Mouse (Mus musculus) gastrocnemius, adult 18-20 months (tissue): Measurements from ENCODE around the gene Tk1. TPM values are rescaled to one million over a fixed set of nuclear protein-coding genes. Genes with fewer than 3 reads are reported as not detected.
A peak's percentile ranks its signal among the peaks of the same experiment; 100 is the strongest.

ENCODE experiments used
- DNase-seq: peaks from one replicate; pipeline ENCODE4 v3.0.0; 2021; ENCODE audit warnings: low spot score
- total RNA-seq, 2 experiments: library from RNA; stranded (reverse); gene quantifications; 2 replicates each; pipeline ENCODE4 v1.2.3; 2021

The Tk1 gene
- total RNA-seq, 2 experiments from 2014 or later: 3.0 to 4.7 TPM

DNA sequence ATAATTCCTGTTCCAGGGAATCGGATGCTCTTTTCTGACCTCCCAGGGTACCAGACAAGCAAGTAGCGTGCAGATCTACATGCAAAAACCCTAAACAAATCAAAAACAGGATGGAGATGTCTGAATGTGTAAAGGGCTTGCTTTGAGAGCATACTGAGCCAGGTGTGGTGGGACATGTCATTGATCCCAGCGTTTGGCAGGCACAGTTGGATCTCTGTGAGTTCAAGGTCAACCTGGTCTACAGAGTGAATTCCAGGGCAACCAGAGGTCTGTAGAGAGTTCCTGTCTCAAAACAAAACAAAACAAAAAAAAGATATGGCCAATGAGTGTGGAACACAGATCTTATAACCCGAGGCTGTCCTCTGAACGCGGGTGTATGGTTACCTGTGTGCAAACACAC lies 2.5 kb downstream of the Tk1 start:
- DNase-seq: no peak

DNA sequence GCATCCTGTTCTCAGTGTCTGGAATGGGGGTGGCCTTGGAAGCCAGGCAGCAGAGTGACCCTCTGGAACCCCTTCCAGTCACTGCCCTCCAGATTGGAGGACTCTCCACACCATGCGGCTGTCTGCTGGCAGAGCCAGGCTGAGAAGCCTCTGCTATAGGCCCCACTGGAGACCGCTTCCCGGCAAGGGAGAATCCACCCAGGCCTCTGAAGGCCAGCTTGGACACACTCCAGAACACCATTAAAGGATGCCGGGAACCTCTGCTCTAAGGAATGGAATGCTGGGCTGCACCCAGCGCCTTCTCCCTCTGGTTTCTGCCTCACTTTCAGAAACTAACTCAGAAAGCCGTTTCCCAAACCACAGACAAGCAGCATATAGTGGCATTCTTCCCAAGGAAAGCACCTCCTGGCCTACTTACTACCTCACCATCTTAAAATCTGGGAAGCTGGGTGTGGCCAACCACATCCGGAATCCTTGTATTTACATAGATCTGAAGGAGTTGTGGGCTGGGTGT lies 3.1 kb downstream of the Tk1 start:
- no peak for DNase-seq

DNA sequence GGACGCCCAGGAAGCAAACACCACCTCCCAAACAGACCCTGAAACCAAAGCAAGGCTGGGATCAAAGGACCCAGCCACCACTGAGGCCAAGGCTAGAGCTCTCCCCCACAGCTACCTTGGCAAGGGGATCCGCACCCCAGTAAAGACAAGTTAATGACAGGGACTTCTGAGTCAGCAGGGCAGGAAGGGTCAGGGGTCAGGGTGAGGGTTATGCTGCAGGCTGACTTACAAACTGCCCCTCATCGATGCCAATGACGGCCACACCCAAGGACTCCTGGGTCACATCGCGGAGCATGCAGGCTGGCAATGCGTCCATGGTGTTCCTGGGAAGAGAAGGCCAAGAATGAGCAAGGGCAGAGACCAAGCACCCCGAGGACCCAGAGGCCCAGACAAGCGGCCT lies 4.0 kb downstream of the Tk1 start:
- DNase-seq: no peak

DNA sequence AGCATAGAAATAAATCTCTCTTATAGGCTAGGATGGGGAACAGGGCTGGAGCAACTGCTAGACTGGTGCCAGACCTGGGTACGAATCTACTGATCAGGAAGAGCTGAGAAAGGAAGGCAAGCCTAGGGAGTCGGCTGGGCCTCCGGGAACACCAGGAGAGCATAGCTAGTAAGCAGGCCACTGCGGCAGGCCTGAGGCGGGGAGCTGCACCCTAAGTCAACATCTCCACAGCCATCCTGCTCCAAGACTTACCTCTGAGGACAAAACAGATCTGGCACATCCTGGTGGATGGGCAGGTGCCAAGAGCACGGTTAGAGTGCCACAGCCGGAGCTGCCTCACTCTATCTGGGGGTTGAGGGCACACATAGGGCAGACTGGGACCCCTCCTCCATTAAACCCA lies 5.7 kb downstream of the Tk1 start:
- no peak for DNase-seq

DNA sequence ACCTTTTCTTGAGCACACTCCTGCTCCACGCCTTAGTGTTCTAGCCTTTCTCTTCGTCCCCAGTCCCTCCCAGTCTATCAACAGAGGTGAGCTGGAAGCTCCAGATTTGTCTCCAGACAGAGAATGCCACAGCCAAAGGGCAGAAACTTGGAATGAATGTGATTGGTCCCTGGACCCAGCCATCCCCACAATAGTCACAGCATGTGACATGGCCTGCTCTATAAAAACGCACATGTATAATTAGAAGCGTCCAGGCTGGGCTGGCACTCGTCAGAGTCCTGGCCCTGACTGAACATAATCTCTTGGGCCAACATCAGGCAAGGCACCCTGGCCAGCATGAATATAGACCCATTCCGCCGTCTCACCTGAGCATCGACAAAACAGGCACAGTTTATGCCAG lies 6.8 kb downstream of the Tk1 start:
- DNase-seq: peak; percentile 84

DNA sequence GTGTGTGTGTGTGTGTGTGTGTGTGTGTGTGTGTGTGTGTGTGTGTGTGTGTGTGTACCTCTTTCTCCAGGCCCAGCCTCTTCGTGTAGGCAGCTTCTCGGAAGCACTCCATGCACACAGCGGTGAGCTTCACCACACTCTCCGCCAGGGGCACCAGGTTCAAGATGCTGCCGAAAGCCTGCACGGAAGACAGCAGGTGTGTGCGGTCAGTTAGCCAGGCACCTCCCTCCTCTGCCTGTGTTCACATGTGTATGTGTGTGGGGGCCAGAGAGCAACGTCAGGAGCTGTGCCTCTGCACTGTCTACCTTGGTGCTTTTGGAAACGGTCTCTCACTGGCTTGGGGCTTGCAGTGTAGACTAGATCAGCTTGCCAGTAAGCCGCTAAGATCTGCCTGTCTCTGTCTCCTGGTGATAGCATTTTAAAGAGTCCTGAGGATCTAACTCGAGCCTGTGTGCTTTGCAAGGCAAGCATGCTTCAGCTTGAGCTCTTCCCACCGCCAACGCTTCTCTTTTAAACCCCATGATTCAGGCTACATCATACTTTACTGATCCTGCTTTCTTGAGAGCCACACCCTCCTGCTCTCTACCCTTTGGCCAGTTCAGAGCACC lies 9.4 kb downstream of the Tk1 start:
- no peak for DNase-seq

DNA sequence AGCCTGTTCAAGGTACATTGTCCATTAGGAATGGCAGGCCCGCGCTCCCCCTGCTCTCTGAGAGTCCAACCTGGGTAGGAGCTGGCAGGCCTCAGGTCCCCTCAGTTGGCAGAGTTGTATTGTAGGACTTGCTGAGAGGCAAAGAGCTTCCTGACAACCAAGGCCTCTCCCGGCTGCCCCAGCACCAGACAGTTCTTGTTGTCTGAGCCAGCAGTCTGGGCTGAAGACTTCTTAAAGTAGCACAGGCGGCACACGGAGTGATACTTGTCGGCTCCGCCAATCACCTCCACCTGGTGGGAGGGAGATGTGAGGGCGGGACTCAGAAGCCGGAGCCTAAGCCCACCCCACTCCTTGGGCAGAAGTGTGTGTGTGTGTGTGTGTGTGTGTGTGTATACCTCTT lies 10.0 kb downstream of the Tk1 start:
- DNase-seq: peak; percentile 51

DNA sequence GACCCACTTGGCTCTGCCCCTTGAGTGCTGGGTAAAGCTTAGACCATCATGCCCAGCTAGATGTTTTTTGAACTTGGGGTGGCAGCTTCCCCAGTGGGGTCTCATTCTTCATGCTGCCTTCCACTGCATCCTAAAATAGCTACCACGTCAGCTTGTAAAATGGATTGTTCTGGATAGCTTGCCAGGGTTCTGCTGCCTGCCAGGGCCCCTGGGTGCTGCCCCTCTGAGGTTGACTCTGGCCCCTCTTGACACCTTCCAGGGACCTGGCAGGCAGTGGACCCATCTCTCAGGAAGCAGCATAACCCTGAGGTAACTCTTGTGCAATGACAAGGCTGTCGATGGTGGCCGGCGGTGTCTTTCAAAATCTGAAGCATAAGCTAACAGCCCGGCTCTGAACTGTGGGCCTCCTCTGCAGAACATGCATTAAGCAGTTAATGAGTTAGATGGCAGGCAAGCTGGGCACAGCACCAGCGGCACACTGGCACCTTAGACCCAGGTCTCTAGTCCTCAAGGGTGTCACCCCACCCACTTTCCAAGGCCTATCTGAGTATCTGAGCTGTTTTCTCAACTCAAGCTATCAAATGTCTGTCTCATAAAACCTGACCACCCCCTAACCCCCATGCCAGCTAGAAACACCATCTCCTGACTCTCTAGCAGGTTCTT lies 11.1 kb downstream of the Tk1 start:
- no peak for DNase-seq

DNA sequence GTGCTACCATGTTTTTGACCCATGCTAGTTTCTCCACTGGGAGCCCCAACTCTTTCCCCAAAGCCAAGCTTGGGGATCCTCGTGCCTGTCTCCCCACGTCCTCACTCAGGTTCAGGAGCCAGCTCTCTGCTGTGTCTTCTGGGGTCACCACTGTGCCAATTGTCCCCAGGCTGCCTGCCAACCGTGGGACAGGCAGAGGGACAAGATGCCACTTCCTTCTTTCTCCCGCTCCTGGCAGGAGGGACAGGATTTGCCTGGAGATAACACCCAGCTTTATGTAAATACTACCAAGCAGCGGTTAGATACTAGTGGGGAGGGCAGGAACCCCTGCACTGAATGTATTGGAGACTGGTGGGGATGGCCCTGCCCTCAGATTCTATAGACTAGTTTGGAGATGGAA lies 12.0 kb downstream of the Tk1 start:
- DNase-seq: no peak

DNA sequence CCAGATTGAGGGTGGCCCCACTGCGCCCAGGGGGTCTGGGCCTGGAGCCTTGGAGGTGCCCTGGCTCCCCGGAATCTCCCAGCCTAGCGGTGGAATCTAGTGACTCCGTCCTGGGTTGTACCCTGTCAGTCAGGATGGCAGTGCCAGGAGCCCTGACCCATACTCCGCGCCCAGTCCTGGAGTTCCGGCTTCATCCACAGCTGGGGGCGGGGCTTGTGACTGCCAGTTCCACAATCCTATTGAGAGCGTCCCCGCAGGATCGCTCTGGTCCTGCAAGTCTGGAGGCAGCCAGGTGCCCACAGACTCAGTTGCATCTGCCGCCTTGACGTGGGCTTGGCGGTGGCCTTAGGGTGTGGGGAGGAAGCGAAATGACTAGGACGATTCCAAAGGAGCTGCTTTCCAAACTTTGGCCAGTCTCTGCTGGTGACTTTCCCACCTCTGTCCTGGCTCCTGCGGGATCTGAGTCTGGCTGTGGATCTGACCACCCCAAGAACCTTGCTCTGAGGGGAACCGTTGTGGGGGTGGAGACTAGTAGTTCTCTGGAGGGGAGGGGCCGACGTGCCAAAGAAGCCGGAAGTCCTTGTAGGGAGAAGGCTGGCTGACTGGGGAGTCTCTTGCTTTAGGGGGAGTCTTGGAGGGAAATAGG lies 15.4 kb downstream of the Tk1 start:
- peak; percentile 89 for DNase-seq

DNA sequence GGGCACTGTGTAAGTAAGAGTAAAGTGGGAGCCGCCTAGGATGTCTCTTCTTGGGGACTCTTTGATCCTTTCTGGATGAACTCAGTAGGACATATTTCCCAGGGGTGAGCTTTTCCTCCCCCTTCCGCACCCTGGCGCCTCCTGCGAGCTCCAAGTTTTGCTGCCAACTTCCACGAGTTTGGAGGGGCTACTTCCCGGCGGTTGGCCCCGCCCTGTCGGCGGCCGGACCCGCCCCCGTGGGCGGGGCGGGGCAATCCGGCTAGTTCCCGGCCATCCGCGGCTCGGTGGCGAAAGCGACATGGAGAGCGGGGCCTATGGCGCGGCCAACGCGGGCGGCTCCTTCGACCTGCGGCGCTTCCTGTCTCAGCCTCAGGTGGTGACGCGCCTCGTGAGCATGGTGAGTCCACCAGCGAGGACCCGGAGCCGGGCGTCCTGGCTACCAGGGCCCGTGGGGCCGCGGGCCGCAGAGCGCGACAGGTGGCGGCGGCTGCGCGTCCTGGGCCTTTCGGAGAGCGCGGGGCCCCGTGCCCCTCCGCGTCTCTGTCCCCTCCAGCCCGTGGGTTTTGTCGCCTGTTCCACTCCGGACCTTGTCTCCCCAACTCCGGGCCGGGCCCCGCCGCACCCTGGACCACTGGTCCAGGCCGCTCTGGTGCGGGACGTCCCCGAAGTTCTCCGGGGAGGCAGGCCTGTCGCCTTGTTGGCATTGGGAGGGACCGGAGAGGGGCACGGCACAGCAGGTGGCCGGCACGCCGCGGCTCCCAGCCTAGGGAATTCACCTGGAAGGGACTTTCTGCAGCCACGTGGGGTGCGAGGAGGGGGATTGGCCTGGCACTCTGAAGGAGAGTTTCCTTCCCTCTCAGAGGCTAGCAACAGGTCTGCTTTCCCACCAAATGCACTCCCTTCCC lies 16.2 kb downstream of the Tk1 start, which contains the start of the genes Gm20708 and Syngr2:
Gene Gm20708, plus strand, starts transcription at position 262 of the 905 bp plus-strand sequence.
Gene Syngr2, plus strand, starts transcription at position 262 of the 905 bp plus-strand sequence.
- DNase-seq: peak; percentile 72

DNA sequence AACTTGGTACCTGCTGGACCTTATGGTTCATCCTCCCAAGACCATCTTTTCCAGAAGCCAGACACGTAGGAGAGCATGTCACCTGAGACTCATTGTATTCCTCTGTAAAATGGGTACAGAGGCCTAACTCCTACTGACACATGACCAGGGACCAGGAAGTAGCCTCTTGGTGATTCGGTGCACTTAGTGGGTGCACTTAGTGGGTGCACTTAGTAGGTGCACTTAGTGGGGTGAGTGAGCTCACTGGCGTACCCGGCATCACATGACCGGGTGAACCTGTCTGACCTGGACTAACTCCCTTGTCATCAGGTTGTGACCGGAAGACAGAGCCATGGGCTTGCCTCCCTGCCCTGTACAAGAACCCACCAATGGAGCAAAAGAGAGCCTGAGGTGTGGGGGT lies 19.1 kb downstream of the Tk1 start:
- no peak for DNase-seq

DNA sequence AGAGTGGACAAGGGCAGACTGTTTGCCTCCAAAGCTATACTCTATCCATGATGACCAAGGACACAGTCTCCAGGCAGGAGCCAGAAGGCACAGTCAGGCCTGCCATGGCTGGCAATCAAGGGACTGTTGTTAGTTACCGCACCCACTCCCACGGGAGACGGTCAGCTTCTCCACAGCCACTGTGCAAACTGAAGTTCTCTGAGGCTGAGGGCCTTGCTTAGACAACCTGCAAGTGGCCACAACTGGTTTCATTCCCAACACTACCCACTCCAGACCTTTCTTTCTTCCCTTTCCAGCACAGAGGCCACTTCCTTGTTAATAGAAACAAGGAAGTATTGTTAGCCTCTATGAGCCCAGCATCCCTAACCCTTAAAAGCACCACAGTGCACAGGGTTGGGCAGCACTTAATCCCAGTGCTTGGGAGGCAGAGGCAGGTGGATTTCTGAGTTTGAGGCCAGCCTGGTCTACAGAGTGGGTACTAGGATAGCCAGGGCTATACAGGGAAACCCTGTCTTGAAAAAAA lies 22.7 kb downstream of the Tk1 start:
- no peak for DNase-seq

DNA sequence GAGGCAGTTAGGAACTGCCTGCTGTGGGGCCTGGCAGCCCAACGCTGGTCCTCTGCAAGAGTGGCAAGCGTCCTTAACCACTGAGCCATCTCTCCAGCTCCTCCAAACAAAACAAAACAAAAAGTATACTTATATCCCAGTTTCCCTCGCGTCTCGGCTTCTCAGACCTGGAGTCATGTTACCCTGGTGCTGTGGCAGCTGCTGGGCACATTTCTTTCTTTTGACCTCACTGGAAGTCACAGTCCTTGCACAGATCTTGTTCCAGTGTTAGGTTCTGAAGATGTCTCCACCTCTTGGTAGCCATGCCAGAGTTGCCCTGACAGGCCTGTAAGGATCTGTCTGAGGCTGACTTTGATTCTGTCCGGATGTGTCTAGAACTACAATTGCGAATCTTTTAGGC lies 24.2 kb downstream of the Tk1 start:
- peak; percentile 47 for DNase-seq

DNA sequence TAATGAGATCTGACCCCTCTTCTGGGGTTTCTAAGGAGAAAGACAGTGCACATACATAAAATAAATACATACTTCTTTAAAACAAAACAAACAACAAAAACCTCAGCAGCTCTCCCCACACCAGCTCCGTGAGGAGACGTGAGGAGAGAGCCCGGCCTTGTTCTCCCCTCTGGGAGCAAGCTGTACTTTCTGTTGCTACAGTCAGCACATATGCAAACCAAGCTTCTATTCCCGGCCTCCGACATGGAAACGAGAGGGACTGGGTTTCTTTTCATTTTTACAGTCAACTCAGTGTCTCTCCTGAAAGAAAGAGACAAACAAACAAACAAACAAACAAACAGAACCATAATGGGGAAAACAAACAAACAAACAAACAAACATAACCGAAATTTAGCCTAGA lies 25.9 kb downstream of the Tk1 start:
- no peak for DNase-seq

DNA sequence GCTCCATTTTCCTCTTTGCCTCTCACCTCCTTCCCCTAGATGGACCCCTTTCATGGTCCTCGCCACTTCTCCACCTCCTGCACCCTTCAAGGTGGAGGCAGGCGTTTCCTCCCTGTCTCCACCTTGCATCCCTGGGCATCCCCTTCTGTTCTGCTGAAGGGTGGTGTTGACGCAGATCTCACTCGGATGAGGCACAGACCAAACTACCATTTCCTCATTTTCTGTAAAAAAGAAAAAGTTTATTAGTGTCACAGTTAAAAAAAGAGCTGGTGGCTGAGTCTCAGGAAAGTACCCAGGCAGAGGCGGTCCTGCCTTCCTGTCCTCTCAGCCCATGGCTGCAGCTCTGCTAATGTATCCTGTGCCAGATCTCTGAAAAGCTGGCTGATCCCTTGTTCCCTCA lies 26.7 kb downstream of the Tk1 start:
- DNase-seq: no peak

DNA sequence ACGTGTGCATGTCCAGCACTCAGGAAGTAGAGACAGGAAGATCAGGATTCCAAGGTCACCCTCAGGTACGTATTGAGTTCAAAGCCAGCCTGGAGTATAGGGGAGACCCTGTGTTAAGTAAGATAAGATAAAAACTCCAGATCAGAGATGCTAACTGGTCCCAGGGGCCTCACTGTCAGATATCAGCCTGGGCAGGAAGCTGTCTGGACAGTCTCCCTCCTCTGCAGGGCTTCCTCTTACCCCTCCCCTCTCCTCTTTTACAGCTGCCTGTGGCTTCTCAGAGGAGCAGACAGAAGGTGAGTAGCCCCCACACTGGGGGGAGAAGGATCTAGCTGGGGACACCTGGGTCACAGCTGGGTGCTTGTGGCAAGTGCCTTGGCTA lies 27.7 kb downstream of the Tk1 start:
- DNase-seq: no peak

DNA sequence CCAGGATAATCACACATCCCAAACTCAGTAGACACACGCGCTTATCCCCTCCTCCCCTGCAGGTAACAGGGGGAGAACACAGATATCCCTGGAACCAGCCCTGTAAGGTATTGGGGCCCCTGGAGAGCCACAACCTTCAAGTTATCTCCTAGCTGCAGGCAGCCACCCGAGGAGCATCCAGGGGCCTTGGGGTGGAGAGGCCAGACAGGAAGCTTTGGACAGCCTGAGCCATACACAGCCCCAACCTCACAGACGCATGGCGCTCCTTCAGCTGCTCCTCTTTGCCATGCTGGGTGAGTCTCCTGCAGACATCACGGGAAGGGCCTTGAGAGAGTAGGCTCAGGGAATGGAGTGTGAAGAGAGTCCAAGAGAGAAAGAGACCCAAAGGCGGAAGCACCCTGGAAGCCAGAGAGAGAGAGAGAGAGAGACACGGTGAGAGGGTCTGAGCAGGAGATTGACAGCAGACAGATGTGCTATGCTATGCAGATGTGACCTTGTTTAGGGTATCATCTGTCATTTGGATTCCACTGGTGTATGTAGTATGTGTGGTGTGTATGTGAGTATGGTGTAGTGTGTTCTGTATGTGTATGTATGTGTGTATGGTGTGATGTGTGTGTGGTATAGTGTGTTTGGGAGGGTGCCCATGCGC lies 28.3 kb downstream of the Tk1 start, which contains the start of gene 6030468B19Rik:
Gene 6030468B19Rik, plus strand, starts transcription at position 150 of the 649 bp plus-strand sequence.
- no peak for DNase-seq

DNA sequence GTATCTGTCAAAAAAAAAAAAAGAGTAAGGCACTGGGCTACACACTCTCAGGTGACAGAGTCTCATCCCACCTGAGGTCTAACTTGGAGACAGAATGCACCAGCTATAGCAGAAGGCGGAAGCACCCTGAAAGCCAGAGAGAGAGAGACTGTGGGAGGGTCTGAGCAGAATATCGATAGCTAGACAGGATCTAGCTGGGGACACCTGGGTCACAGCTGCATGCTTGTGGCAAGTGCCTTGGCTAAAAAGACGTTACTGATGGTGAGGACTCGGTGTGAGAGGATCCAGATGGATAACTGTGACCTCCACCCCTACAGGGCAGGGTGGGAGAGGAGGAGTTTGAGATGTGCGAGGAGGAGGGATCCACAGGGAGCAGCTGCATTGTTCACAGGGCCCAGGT lies 28.9 kb downstream of the Tk1 start:
- DNase-seq: no peak

DNA sequence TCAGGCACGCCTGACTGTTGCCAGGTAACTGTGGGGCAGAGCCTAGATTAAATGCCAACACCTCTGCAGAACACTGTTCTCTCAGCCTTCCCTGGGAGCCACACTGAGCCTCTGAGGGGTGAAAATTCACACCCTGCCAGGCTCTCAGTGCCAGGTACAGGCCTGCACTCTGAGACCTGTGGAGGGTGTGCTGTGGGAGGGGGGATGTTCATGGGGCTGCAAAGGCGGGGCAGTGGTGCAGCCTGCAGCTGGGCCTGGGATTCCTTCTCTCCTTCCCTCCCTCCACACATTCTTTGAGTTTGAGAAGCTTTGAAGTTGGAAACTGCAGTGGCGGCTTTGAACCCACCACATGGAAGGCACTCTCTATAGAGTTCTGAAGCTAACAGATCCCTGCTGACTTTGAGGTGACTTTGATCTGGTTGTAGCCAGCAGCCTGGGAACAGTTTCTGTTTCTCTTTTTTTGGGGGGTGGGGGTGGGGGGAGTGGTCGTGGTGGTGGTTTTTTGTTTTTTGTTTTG lies 31.8 kb downstream of the Tk1 start:
- DNase-seq: no peak
